20 mouse cellular contexts compared by ENCODE assay signal in the genomic region with DNA sequence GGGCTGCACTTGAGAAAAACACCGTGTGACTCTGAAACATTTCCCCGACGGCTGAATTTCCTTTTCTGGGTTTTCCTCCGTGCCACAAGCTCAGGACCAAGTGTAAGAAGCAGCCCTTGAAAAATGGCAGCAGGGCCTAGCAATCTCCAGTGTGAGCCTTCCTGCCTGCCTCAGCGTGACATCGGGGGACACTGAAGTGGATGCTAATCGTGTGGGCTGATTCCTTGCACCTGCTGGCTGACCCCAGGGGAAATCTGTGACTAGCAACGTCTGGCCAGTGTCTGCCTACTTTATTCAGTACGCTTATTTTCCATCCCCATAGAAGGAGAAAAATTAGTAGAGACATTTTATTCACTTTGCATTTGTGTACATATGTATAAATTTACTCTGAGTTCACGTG.
DNase-seq lines count a peak whose midpoint lies in the region; ATAC-seq lines count a peak whose summit lies in the region.
"Had no signal": no experiment of that assay in that cellular context is flagged by ENCODE, and none has a peak within 500 bp of the region (broad histone marks: within the 10 kb centered on the region; RNA-seq: fewer than 3 reads in every experiment).

No protein-coding gene starts in this region.

- H3K27ac ChIP-seq in heart, embryonic 11.5 days (ENCODE audit: low read depth, low read length): peak overlapping the region; percentile 76
- peak overlapping the region; percentile 64 for H3K27ac ChIP-seq in hindbrain, embryonic 12.5 days
- H3K27ac ChIP-seq in hindbrain, embryonic 10.5 days: no peak overlapping the region
- H3K27ac ChIP-seq in hindbrain, embryonic 14.5 days: peak overlapping the region; percentile 32
- H3K27ac ChIP-seq in neural tube, embryonic 13.5 days (replicated peaks): peak overlapping the region; percentile 53
- H3K27ac ChIP-seq: embryonic facial prominence, embryonic 13.5 days; stomach, postnatal 0 days had no signal

- H3K4me1 ChIP-seq in heart, embryonic 11.5 days (ENCODE audit: control insufficient read depth, insufficient read depth, low read length): peaks cover 23% of the 10 kb centered on the region
- peaks cover 42% of the 10 kb centered on the region for H3K4me1 ChIP-seq in hindbrain, embryonic 12.5 days
- peaks cover 74% of the 10 kb centered on the region for H3K4me1 ChIP-seq in hindbrain, embryonic 10.5 days (replicated peaks)
- peaks cover 5% of the 10 kb centered on the region; the same call in 1 of the 2 replicates for H3K4me1 ChIP-seq in hindbrain, embryonic 14.5 days (replicated peaks; ENCODE audit: control insufficient read depth, insufficient read depth, low read length)
- peaks cover 42% of the 10 kb centered on the region for H3K4me1 ChIP-seq in neural tube, embryonic 13.5 days (replicated peaks)

- H3K36me3 ChIP-seq in heart, embryonic 11.5 days (ENCODE audit: control insufficient read depth, insufficient read depth, low read length): no peaks in the 10 kb centered on the region
- H3K36me3 ChIP-seq in hindbrain, embryonic 12.5 days: peaks cover 5% of the 10 kb centered on the region; the same call in 1 of the 2 replicates
- H3K36me3 ChIP-seq in hindbrain, embryonic 10.5 days: peaks cover 26% of the 10 kb centered on the region
- no peaks in the 10 kb centered on the region for H3K36me3 ChIP-seq in hindbrain, embryonic 14.5 days (replicated peaks; ENCODE audit: control insufficient read depth, insufficient read depth)
- no peaks in the 10 kb centered on the region for H3K36me3 ChIP-seq in neural tube, embryonic 13.5 days
- H3K36me3 ChIP-seq: embryonic facial prominence, embryonic 13.5 days had no signal

- H3K4me3 ChIP-seq in heart, embryonic 11.5 days (ENCODE audit: low read depth, low read length): no peak overlapping the region
- H3K4me3 ChIP-seq in hindbrain, embryonic 12.5 days: no peak overlapping the region
- H3K4me3 ChIP-seq in hindbrain, embryonic 10.5 days: no peak overlapping the region
- H3K4me3 ChIP-seq in hindbrain, embryonic 14.5 days (replicated peaks; ENCODE audit: low read length): no peak overlapping the region
- no peak overlapping the region for H3K4me3 ChIP-seq in neural tube, embryonic 13.5 days
- H3K4me3 ChIP-seq: embryonic facial prominence, embryonic 13.5 days had no signal

- ATAC-seq in heart, embryonic 11.5 days (replicated peaks; ENCODE audit: insufficient number of reproducible peaks, low FRiP score, low TSS enrichment): no peak
- ATAC-seq in hindbrain, embryonic 12.5 days (ENCODE audit: low FRiP score): peak; percentile 68
- ATAC-seq in hindbrain, embryonic 14.5 days (ENCODE audit: low FRiP score): no peak
- ATAC-seq in neural tube, embryonic 13.5 days (ENCODE audit: low read depth): no peak
- ATAC-seq: activated CD4-positive, CD25-positive, alpha-beta regulatory T cell, adult 4 months; Patski had no signal

- H3K9me3 ChIP-seq in heart, embryonic 11.5 days (replicated peaks; ENCODE audit: control insufficient read depth, low read length): no peaks in the 10 kb centered on the region
- no peaks in the 10 kb centered on the region for H3K9me3 ChIP-seq in hindbrain, embryonic 12.5 days (replicated peaks)
- H3K9me3 ChIP-seq in hindbrain, embryonic 10.5 days: no peaks in the 10 kb centered on the region
- no peaks in the 10 kb centered on the region for H3K9me3 ChIP-seq in hindbrain, embryonic 14.5 days (ENCODE audit: control insufficient read depth, low read length)
- no peaks in the 10 kb centered on the region for H3K9me3 ChIP-seq in neural tube, embryonic 13.5 days
- H3K9me3 ChIP-seq: embryonic facial prominence, embryonic 13.5 days had no signal

- peak overlapping the region; percentile 34; the same call in 1 of the 2 replicates for H3K9ac ChIP-seq in heart, embryonic 11.5 days (ENCODE audit: low read depth, low read length)
- H3K9ac ChIP-seq in hindbrain, embryonic 12.5 days: no peak overlapping the region
- no peak overlapping the region for H3K9ac ChIP-seq in hindbrain, embryonic 14.5 days
- H3K9ac ChIP-seq in neural tube, embryonic 13.5 days: no peak overlapping the region
- H3K9ac ChIP-seq: embryonic facial prominence, embryonic 13.5 days had no signal

- WGBS in heart, embryonic 11.5 days (ENCODE audit: insufficient replicate concordance): 47% methylated on average over 10 of the region's 10 CpGs
- WGBS in hindbrain, embryonic 12.5 days: 45% methylated on average over 10 of the region's 10 CpGs
- WGBS in hindbrain, embryonic 10.5 days: 64% methylated on average over 10 of the region's 10 CpGs
- WGBS in hindbrain, embryonic 14.5 days: 35% methylated on average over 10 of the region's 10 CpGs
- 44% methylated on average over 10 of the region's 10 CpGs for WGBS in neural tube, embryonic 13.5 days

- H3K27me3 ChIP-seq in heart, embryonic 11.5 days (ENCODE audit: control insufficient read depth, insufficient read depth, low read length): no peaks in the 10 kb centered on the region
- no peaks in the 10 kb centered on the region for H3K27me3 ChIP-seq in hindbrain, embryonic 12.5 days
- no peaks in the 10 kb centered on the region for H3K27me3 ChIP-seq in hindbrain, embryonic 10.5 days (ENCODE audit: insufficient read depth, poor library complexity, severe bottlenecking)
- no peaks in the 10 kb centered on the region for H3K27me3 ChIP-seq in hindbrain, embryonic 14.5 days (ENCODE audit: control insufficient read depth, insufficient read depth, low read length)
- no peaks in the 10 kb centered on the region for H3K27me3 ChIP-seq in neural tube, embryonic 13.5 days
- H3K27me3 ChIP-seq: embryonic facial prominence, embryonic 13.5 days; Patski had no signal

- DNase-seq in heart, postnatal 4 days: no peak
- DNase-seq in hindbrain, embryonic 10.5 days (ENCODE audit: low spot score): no peak
- no peak for DNase-seq in hindbrain, embryonic 14.5 days (ENCODE audit: low spot score)
- DNase-seq in gastrocnemius, postnatal 4 days (ENCODE audit: low spot score in 2 of 2): no peak
- DNase-seq in frontal cortex, postnatal 14 days (ENCODE audit: low spot score in 2 of 2): no peak
- DNase-seq: adrenal gland, postnatal 25 days; cerebellum, adult 8-10 months; gastrocnemius, postnatal 36 days; kidney, adult 8-10 months; kidney, postnatal 25 days; layer of hippocampus, adult 9-11 months; lung, adult 18-20 months; right cerebral cortex, postnatal 25 days had no signal

- H3K4me2 ChIP-seq in heart, embryonic 11.5 days: no peak overlapping the region
- H3K4me2 ChIP-seq in hindbrain, embryonic 12.5 days (replicated peaks): no peak overlapping the region
- H3K4me2 ChIP-seq in hindbrain, embryonic 14.5 days (replicated peaks): no peak overlapping the region
- no peak overlapping the region for H3K4me2 ChIP-seq in neural tube, embryonic 13.5 days
- H3K4me2 ChIP-seq: embryonic facial prominence, embryonic 13.5 days had no signal
